Mouse (Mus musculus) hindbrain, embryonic 10.5 days (tissue): Measurements from ENCODE around the gene Polr2b. TPM values are rescaled to one million over a fixed set of nuclear protein-coding genes. Genes with fewer than 3 reads are reported as not detected.
A peak's percentile ranks its signal among the peaks of the same experiment; 100 is the strongest.

Experiments
- DNase-seq: peaks from one replicate; pipeline ENCODE4 v3.0.0-alpha.2; 2017; ENCODE audit warnings: low spot score
- H3K27ac ChIP-seq: fragments of 300-500 bp; sonication (generic); 2 replicates; pipeline ENCODE4 v1.5.1; 2016; ENCODE audit warnings: mild to moderate bottlenecking, moderate library complexity
- H3K27me3 ChIP-seq: fragments of 300-500 bp; sonication (generic); 2 replicates; pipeline ENCODE4 v1.6.1; 2016; ENCODE audit warnings: mild to moderate bottlenecking; ENCODE audit not compliant: poor library complexity, insufficient read depth, severe bottlenecking
- H3K36me3 ChIP-seq: fragments of 300-500 bp; sonication (generic); 2 replicates; pipeline ENCODE4 v1.6.1; 2016; ENCODE audit warnings: mild to moderate bottlenecking, moderate library complexity
- H3K4me1 ChIP-seq: fragments of 300-500 bp; sonication (generic); replicated peaks from 2 replicates; pipeline ENCODE4 v1.6.1; 2016; ENCODE audit warnings: mild to moderate bottlenecking
- H3K4me3 ChIP-seq: fragments of 300-500 bp; sonication (generic); 2 replicates; pipeline ENCODE4 v1.5.1; 2016; ENCODE audit warnings: mild to moderate bottlenecking, moderate library complexity
- H3K9me3 ChIP-seq: fragments of 300-500 bp; sonication (generic); 2 replicates; pipeline ENCODE4 v1.6.1; 2016; ENCODE audit warnings: mild to moderate bottlenecking, moderate library complexity
- WGBS: fragments of 180-500 bp; shearing (Covaris S2); methylation state at CpG from one replicate; pipeline ENCODE4 v1.1.7; 2016; 5-methylcytosine and 5-hydroxymethylcytosine counted together
- polyA plus RNA-seq: library from polyadenylated mRNA; unstranded; fragments of >200 nt; fragmentation: Nextera tagmentation; extraction: Ambion mirVana; gene quantifications from 2 replicates; pipeline ENCODE4 v1.2.1, GENCODE M21; 2016

Gene Polr2b
- polyA plus RNA-seq = 71.6 and 91.1 TPM in 2 replicates

- H3K9me3 ChIP-seq = no peaks in the 10 kb centered on the region
- H3K27me3 ChIP-seq = no peaks in the 10 kb centered on the region
- peak within 1 kb of the TSS; percentile 94 for H3K27ac ChIP-seq
- peaks cover 30% of the 10 kb centered on the region for H3K4me1 ChIP-seq
- H3K4me3 ChIP-seq = peak within 1 kb of the TSS; percentile 97
- under 1% methylated on average over 85 of the region's 85 CpGs for WGBS
- peak; percentile 98 for DNase-seq
- peaks cover 54% of the 10 kb centered on the region for H3K36me3 ChIP-seq
Observed at GRCm38 (mm10) chr5:77309924-77310772, at the start of gene Polr2b, which contains the start of gene Noa1. Gene Polr2b (plus strand): TSS chr5:77310147. Gene Noa1 (minus strand): TSS chr5:77310084.

GRCm38 (mm10) chr5:77261137-77261536 is 48.8 kb upstream of the Polr2b start:
- 87% methylated on average over 4 of the region's 4 CpGs for WGBS
- no peak for DNase-seq
- H3K9me3 ChIP-seq = no peaks in the 10 kb centered on the region
- H3K4me1 ChIP-seq = peaks cover 21% of the 10 kb centered on the region
- H3K27me3 ChIP-seq = peaks cover 21% of the 10 kb centered on the region
- no peak overlapping the region for H3K4me3 ChIP-seq
- H3K36me3 ChIP-seq = no peaks in the 10 kb centered on the region
- no peak overlapping the region for H3K27ac ChIP-seq

DNA sequence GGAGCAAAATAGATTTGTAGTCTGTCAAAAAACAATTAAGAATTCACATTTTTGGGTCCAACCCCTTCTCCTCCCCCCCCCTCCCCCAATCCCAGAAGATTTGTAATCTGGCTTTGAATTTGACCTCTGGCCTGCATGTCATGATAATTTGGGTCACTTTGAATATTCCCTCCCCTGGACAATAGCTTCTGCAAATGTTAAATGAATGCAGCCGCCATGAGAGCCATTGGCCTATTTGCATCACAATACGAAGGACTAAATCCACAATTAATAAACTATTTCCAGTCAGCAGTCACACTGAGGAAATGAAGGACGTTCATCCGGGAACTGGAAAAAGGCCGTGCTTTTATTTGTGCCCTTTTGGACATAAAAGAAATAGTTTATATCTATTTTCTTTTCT is 47.8 kb upstream of the Polr2b start:
- no peaks in the 10 kb centered on the region for H3K36me3 ChIP-seq
- peaks cover 26% of the 10 kb centered on the region for H3K4me1 ChIP-seq
- WGBS = 33% methylated on average over 5 of the region's 5 CpGs
- H3K4me3 ChIP-seq = no peak overlapping the region
- DNase-seq = no peak
- H3K9me3 ChIP-seq = no peaks in the 10 kb centered on the region
- no peak overlapping the region for H3K27ac ChIP-seq
- H3K27me3 ChIP-seq = peaks cover 21% of the 10 kb centered on the region

DNA sequence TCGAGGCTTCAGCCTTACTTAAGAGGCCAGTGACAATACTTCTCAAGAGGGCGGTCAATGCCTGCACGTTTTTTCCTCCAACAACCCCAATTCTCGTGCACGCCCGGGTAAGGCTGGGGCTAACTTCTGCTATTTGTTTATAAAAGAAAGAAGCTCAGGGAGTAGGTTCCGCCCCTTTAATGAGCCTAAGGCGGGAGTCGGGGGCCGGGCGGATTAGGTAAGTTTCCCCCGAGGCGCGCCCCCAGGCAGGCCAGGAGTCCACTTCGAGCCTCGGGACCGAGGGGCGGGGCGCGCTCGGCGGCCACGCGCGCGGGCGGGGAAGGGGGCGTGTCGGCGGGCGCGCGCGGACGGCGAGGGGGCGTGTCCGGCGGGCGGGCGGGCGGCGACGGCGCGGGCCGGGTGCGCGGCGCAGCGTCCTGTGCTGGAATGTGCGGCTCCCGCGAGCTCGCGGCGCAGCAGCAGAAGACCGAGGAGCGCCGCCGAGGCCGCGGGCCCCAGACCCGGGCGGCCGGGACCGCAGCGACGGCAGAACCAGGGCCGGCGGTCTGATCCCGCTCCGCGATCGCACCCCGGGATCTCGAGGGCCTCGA is 44.8 kb upstream of the Polr2b start, which contains the start of gene Rest:
Gene Rest, plus strand, starts transcription at position 411 of the 590 bp plus-strand sequence.
- Histone ChIP-seq H3K4me1 (peaks cover 34% of the 10 kb centered on the region), H3K27me3 (peaks cover 21% of the 10 kb centered on the region), H3K9me3 (no peaks in the 10 kb centered on the region), H3K4me3 (peak within 1 kb of the TSS; percentile 83), H3K36me3 (peaks cover 23% of the 10 kb centered on the region), H3K27ac (peak within 1 kb of the TSS; percentile 96)
- WGBS = under 1% methylated on average over 78 of the region's 78 CpGs
- DNase-seq = peak; percentile 84

- H3K27ac ChIP-seq = peak overlapping the region; percentile 96
- whole genome bisulfite sequencing = 1% methylated on average over 53 of the region's 53 CpGs
- H3K9me3 ChIP-seq = no peaks in the 10 kb centered on the region
- peaks cover 32% of the 10 kb centered on the region for H3K4me1 ChIP-seq
- H3K27me3 ChIP-seq = peaks cover 21% of the 10 kb centered on the region
- DNase-seq = peak; percentile 81
- H3K36me3 ChIP-seq = peaks cover 28% of the 10 kb centered on the region
- peak overlapping the region; percentile 83 for H3K4me3 ChIP-seq
Observed at GRCm38 (mm10) chr5:77265671-77266065, 44.3 kb upstream of the Polr2b start.

- DNase-seq = peak; percentile 72
- WGBS = under 1% methylated on average over 87 of the region's 87 CpGs
- peaks cover 30% of the 10 kb centered on the region for H3K4me1 ChIP-seq
- peaks cover 34% of the 10 kb centered on the region for H3K36me3 ChIP-seq
- peak overlapping the region; percentile 83 for H3K4me3 ChIP-seq
- H3K27ac ChIP-seq = peak overlapping the region; percentile 96
- no peaks in the 10 kb centered on the region for H3K9me3 ChIP-seq
- peaks cover 21% of the 10 kb centered on the region for H3K27me3 ChIP-seq
Observed at GRCm38 (mm10) chr5:77266066-77266885, 43.7 kb upstream of the Polr2b start.

GRCm38 (mm10) chr5:77266886-77267401 is 43.0 kb upstream of the Polr2b start:
- WGBS = 3% methylated on average over 11 of the region's 11 CpGs
- no peak for DNase-seq
- H3K9me3 ChIP-seq = no peaks in the 10 kb centered on the region
- peak overlapping the region; percentile 83 for H3K4me3 ChIP-seq
- H3K27me3 ChIP-seq = peaks cover 21% of the 10 kb centered on the region
- H3K27ac ChIP-seq = peak overlapping the region; percentile 96
- H3K4me1 ChIP-seq = peaks cover 23% of the 10 kb centered on the region
- peaks cover 41% of the 10 kb centered on the region for H3K36me3 ChIP-seq

DNA sequence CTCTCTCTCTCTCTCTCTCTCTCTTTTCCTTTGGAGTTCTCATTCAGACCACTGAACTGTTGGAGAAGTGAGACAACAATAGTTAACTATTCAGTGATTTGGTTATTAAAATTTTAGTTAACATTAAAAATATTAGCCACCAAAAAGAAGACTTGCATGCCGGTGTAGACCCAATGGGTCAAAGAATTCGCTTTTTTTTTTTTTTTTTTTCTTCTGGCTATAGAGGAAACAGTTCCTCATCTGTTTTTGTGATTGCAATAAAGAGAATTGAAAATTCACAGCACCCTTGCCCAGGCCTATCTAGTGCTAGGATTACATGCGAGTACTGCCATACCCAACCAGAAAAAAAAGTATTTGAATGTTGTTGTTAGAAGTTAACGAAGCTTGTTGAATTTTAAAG is 42.5 kb upstream of the Polr2b start:
- H3K4me1 ChIP-seq = peaks cover 18% of the 10 kb centered on the region
- no peak for DNase-seq
- H3K36me3 ChIP-seq = peaks cover 46% of the 10 kb centered on the region
- no peaks in the 10 kb centered on the region for H3K9me3 ChIP-seq
- H3K4me3 ChIP-seq = peak overlapping the region; percentile 83
- 75% methylated on average over 4 of the region's 4 CpGs for WGBS
- H3K27me3 ChIP-seq = peaks cover 21% of the 10 kb centered on the region
- no peak overlapping the region; the same call in 1 of the 2 replicates for H3K27ac ChIP-seq

DNA sequence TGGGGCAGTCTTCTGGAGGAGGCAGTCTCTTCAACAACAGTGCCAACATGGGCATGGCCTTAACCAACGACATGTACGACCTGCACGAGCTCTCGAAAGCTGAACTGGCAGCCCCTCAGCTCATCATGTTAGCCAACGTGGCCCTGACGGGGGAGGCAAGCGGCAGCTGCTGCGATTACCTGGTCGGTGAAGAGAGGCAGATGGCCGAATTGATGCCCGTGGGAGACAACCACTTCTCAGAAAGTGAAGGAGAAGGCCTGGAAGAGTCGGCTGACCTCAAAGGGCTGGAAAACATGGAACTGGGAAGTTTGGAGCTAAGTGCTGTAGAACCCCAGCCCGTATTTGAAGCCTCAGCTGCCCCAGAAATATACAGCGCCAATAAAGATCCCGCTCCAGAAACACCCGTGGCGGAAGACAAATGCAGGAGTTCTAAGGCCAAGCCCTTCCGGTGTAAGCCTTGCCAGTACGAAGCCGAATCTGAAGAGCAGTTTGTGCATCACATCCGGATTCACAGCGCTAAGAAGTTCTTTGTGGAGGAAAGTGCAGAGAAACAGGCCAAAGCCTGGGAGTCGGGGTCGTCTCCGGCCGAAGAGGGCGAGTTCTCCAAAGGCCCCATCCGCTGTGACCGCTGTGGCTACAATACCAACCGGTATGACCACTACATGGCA is 41.9 kb upstream of the Polr2b start:
- WGBS = 94% methylated on average over 30 of the region's 30 CpGs

DNA sequence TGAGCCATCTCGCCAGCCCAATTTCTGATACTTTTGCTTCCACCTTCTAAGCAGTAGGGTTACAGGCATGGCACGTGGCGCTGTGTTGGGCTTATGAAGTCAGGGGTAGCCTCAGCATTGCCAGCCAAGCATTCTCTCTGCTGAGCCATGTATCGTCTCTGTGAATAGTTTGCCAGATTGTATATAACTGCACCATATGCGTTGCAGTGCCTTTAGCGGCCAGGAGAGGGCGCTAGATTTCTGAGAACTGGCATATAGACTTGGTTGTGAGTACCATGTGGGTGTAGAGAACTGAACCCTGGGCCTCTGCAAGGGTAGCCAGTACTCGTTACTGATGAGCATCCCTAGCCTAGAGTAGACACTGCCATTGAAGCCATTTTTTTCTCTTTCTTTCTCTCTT is 40.5 kb upstream of the Polr2b start:
- WGBS = 75% methylated on average over 8 of the region's 8 CpGs
- peaks cover 3% of the 10 kb centered on the region for H3K27me3 ChIP-seq
- H3K36me3 ChIP-seq = peaks cover 66% of the 10 kb centered on the region
- no peak overlapping the region for H3K4me3 ChIP-seq
- H3K27ac ChIP-seq = no peak overlapping the region
- DNase-seq = no peak
- no peaks in the 10 kb centered on the region for H3K9me3 ChIP-seq
- H3K4me1 ChIP-seq = peaks cover 15% of the 10 kb centered on the region

More for the DNA sequence above, 41.9 kb upstream of the Polr2b start:
- Histone ChIP-seq H3K27me3 (peaks cover 16% of the 10 kb centered on the region), H3K4me3 (0 out of 2 replicates have a peak overlapping the region, but pooled peaks have one; percentile 83), H3K9me3 (no peaks in the 10 kb centered on the region), H3K36me3 (peaks cover 53% of the 10 kb centered on the region), H3K27ac (no peak overlapping the region), H3K4me1 (peaks cover 15% of the 10 kb centered on the region)
- DNase-seq = no peak

- no peak for DNase-seq
- Histone ChIP-seq H3K9me3 (no peaks in the 10 kb centered on the region), H3K36me3 (peaks cover 99% of the 10 kb centered on the region), H3K27ac (no peak overlapping the region), H3K27me3 (no peaks in the 10 kb centered on the region), H3K4me3 (no peak overlapping the region), H3K4me1 (no peaks in the 10 kb centered on the region; the same call in 1 of the 2 replicates)
- whole genome bisulfite sequencing = 82% methylated on average over 7 of the region's 7 CpGs
Observed at GRCm38 (mm10) chr5:77273151-77273550, 36.8 kb upstream of the Polr2b start.

GRCm38 (mm10) chr5:77275950-77276349 is 34.0 kb upstream of the Polr2b start:
- H3K27ac ChIP-seq = no peak overlapping the region
- H3K4me3 ChIP-seq = no peak overlapping the region
- no peaks in the 10 kb centered on the region; the same call in 1 of the 2 replicates for H3K4me1 ChIP-seq
- peaks cover 100% of the 10 kb centered on the region for H3K36me3 ChIP-seq
- 87% methylated on average over 5 of the region's 5 CpGs for WGBS
- no peaks in the 10 kb centered on the region for H3K9me3 ChIP-seq
- peak; percentile 49 for DNase-seq
- H3K27me3 ChIP-seq = no peaks in the 10 kb centered on the region
